Mouse (Mus musculus) liver, embryonic 11.5 days (tissue): Measurements from ENCODE around the gene Eps8l3. TPM values are rescaled to one million over a fixed set of nuclear protein-coding genes. Genes with fewer than 3 reads are reported as not detected.
A peak's percentile ranks its signal among the peaks of the same experiment; 100 is the strongest.

ENCODE experiments used
- ATAC-seq: fragments of 200-750 bp; cut with Nextera tagmentation; replicated peaks from 2 replicates; pipeline ENCODE4 v1.8.0; 2017; ENCODE audit warnings: moderate number of reproducible peaks, mild to moderate bottlenecking, moderate TSS enrichment, moderate library complexity; ENCODE audit not compliant: low FRiP score
- DNase-seq: peaks from one replicate; pipeline ENCODE4 v3.0.0-alpha.2; 2017; ENCODE audit warnings: low spot score
- H3K27ac ChIP-seq: fragments of 300-500 bp; sonication (generic); 2 replicates; pipeline ENCODE4 v1.5.1; 2014; ENCODE audit warnings: mild to moderate bottlenecking, low read depth, low read length, control low read depth
- H3K27me3 ChIP-seq: fragments of 300-500 bp; sonication (generic); replicated peaks from 2 replicates; pipeline ENCODE4 v1.6.1; 2014; ENCODE audit warnings: low read length, mixed read lengths; ENCODE audit not compliant: control insufficient read depth, insufficient read depth
- H3K36me3 ChIP-seq: fragments of 300-500 bp; sonication (generic); 2 replicates; pipeline ENCODE4 v1.6.1; 2014; ENCODE audit warnings: mild to moderate bottlenecking, low read length, moderate library complexity, mixed read lengths; ENCODE audit not compliant: control insufficient read depth, insufficient read depth
- H3K4me1 ChIP-seq: fragments of 300-500 bp; sonication (generic); replicated peaks from 2 replicates; pipeline ENCODE4 v1.6.1; 2014; ENCODE audit warnings: low read length, mixed read lengths; ENCODE audit not compliant: control insufficient read depth, insufficient read depth
- H3K4me2 ChIP-seq: fragments of 300-500 bp; sonication (generic); 2 replicates; pipeline ENCODE4 v1.6.1; 2014; ENCODE audit warnings: mild to moderate bottlenecking, control low read depth, moderate library complexity
- H3K4me3 ChIP-seq: fragments of 300-500 bp; sonication (generic); 2 replicates; pipeline ENCODE4 v1.5.1; 2014; ENCODE audit warnings: low read depth, low read length, control low read depth
- H3K9ac ChIP-seq: fragments of 300-500 bp; sonication (generic); 2 replicates; pipeline ENCODE4 v1.6.1; 2014; ENCODE audit warnings: low read depth, low read length, control low read depth
- H3K9me3 ChIP-seq: fragments of 300-500 bp; sonication (generic); 2 replicates; pipeline ENCODE4 v1.6.1; 2016; ENCODE audit warnings: low read length, inconsistent platforms, mixed read lengths; ENCODE audit not compliant: control insufficient read depth
- WGBS: fragments of 180-500 bp; shearing (Covaris S2); extraction: QIAGEN DNeasy Blood & Tissue Kit; methylation state at CpG from one replicate; pipeline ENCODE4 v1.1.7; 2014; 5-methylcytosine and 5-hydroxymethylcytosine counted together
- polyA plus RNA-seq: library from polyadenylated mRNA; unstranded; fragments of >200 nt; fragmentation: Nextera tagmentation; extraction: Ambion mirVana; gene quantifications from 2 replicates; pipeline ENCODE4 v1.2.1, GENCODE M21; 2014

Gene Eps8l3
- polyA plus RNA-seq, 1 experiment from 2014 or later = not detected

- Histone ChIP-seq H3K9ac (no peak overlapping the region), H3K27me3 (no peaks in the 10 kb centered on the region), H3K4me2 (no peak overlapping the region), H3K4me3 (no peak overlapping the region), H3K4me1 (no peaks in the 10 kb centered on the region), H3K27ac (no peak overlapping the region), H3K9me3 (no peaks in the 10 kb centered on the region), H3K36me3 (no peaks in the 10 kb centered on the region)
- DNase-seq (no peak), ATAC-seq (no peak)
- WGBS = 39% methylated on average over 3 of the region's 3 CpGs
Observed at GRCm38 (mm10) chr3:107935888-107936287, 58.9 kb downstream of the Eps8l3 start.

GRCm38 (mm10) chr3:107939403-107939802, 62.4 kb downstream of the Eps8l3 start:
- Histone ChIP-seq H3K4me3 (no peak overlapping the region), H3K4me1 (no peaks in the 10 kb centered on the region), H3K27ac (no peak overlapping the region), H3K36me3 (no peaks in the 10 kb centered on the region), H3K27me3 (no peaks in the 10 kb centered on the region), H3K4me2 (no peak overlapping the region), H3K9ac (no peak overlapping the region), H3K9me3 (no peaks in the 10 kb centered on the region)
- ATAC-seq = 0 out of 2 replicates have a peak, but pooled peaks have one; percentile 19
- DNase-seq = no peak
- whole genome bisulfite sequencing = 35% methylated on average over 3 of the region's 3 CpGs

- Histone ChIP-seq H3K36me3 (no peaks in the 10 kb centered on the region), H3K4me3 (no peak overlapping the region), H3K27me3 (no peaks in the 10 kb centered on the region), H3K9me3 (no peaks in the 10 kb centered on the region), H3K4me1 (no peaks in the 10 kb centered on the region), H3K9ac (no peak overlapping the region), H3K4me2 (no peak overlapping the region), H3K27ac (no peak overlapping the region)
- 72% methylated on average over 4 of the region's 4 CpGs for WGBS
- no peak for DNase-seq
- ATAC-seq = no peak
Observed at GRCm38 (mm10) chr3:107939830-107940229, 62.8 kb downstream of the Eps8l3 start.

- Histone ChIP-seq H3K4me2 (no peak overlapping the region), H3K27ac (no peak overlapping the region), H3K36me3 (no peaks in the 10 kb centered on the region), H3K9me3 (no peaks in the 10 kb centered on the region), H3K4me1 (no peaks in the 10 kb centered on the region), H3K27me3 (no peaks in the 10 kb centered on the region), H3K4me3 (no peak overlapping the region), H3K9ac (no peak overlapping the region)
- ATAC-seq (no peak), DNase-seq (no peak)
- 65% methylated on average over 7 of the region's 7 CpGs for WGBS
Observed at GRCm38 (mm10) chr3:107940524-107940923, 63.5 kb downstream of the Eps8l3 start.

- H3K9ac ChIP-seq = no peak overlapping the region
- no peaks in the 10 kb centered on the region for H3K9me3 ChIP-seq
- H3K27me3 ChIP-seq = no peaks in the 10 kb centered on the region
- no peaks in the 10 kb centered on the region for H3K4me1 ChIP-seq
- no peak overlapping the region for H3K27ac ChIP-seq
- DNase-seq (no peak), ATAC-seq (no peak)
- no peaks in the 10 kb centered on the region for H3K36me3 ChIP-seq
- no peak overlapping the region for H3K4me3 ChIP-seq
- no peak overlapping the region for H3K4me2 ChIP-seq
- WGBS = 75% methylated on average over 4 of the region's 4 CpGs
Observed at GRCm38 (mm10) chr3:107941261-107941660, 64.2 kb downstream of the Eps8l3 start.

Other genes starting within 250 kb of the Eps8l3 start
- not detected in 2 replicates for gene Gm10961, start 245.9 kb upstream of the Eps8l3 start, polyA plus RNA-seq
- 29.3 and 32.4 TPM in 2 replicates for gene Strip1, start 245.5 kb upstream of the Eps8l3 start, polyA plus RNA-seq
- gene Ahcyl1, start 180.7 kb upstream of the Eps8l3 start, polyA plus RNA-seq = 69.0 and 76.3 TPM in 2 replicates
- gene Csf1, start 116.8 kb upstream of the Eps8l3 start, polyA plus RNA-seq = 10.7 TPM in 2 replicates
- 154 and 167 TPM in 2 replicates for gene Gstm5, start 18.6 kb downstream of the Eps8l3 start, polyA plus RNA-seq
- gene Gstm7, start 54.6 kb downstream of the Eps8l3 start, polyA plus RNA-seq = 10.8 and 12.0 TPM in 2 replicates
- 9.2 and 9.5 TPM in 2 replicates for gene Gstm6, start 66.5 kb downstream of the Eps8l3 start, polyA plus RNA-seq
- gene Gstm3, start 92.1 kb downstream of the Eps8l3 start, polyA plus RNA-seq = 7.5 and 7.7 TPM in 2 replicates
- 16.7 and 18.2 TPM in 2 replicates for gene Gstm2, start 109.2 kb downstream of the Eps8l3 start, polyA plus RNA-seq
- 244 and 267 TPM in 2 replicates for gene Gstm1, start 140.7 kb downstream of the Eps8l3 start, polyA plus RNA-seq
- gene Gstm4, start 167.7 kb downstream of the Eps8l3 start, polyA plus RNA-seq = 21.2 and 22.8 TPM in 2 replicates
- 119 and 123 TPM in 2 replicates for gene Ampd2, start 209.4 kb downstream of the Eps8l3 start, polyA plus RNA-seq
- 4.2 and 5.4 TPM in 2 replicates for gene Gnat2, start 215.6 kb downstream of the Eps8l3 start, polyA plus RNA-seq